Mouse (Mus musculus) cerebellum, postnatal 10 days (tissue): Measurements from ENCODE around the gene Tat.
"Not testable (repeated sequence)": the region's sequence is repeated elsewhere in the genome, so short reads cannot be mapped to it uniquely, and the experiment has no call there.

Experiments used
- DNase-seq, 2 experiments: peaks; one replicate each; pipeline ENCODE4 v3.0.0; 2021; ENCODE audit warnings: mixed read lengths in 2 of 2

The Tat gene

GRCm38 (mm10) chr8:109983944-109984343 is 6.3 kb upstream of the Tat start:
- peak; percentile 47 to 53 for DNase-seq

- peak; percentile 82 to 85 for DNase-seq
Observed at GRCm38 (mm10) chr8:109986384-109986783, 3.9 kb upstream of the Tat start.

GRCm38 (mm10) chr8:109987776-109988175 is 2.5 kb upstream of the Tat start:
- DNase-seq, result no peak

- DNase-seq, result no peak
Observed at GRCm38 (mm10) chr8:109989151-109989550, 1.1 kb upstream of the Tat start.

- peak in 1 of 2 experiments; percentile 18 for DNase-seq
Observed at GRCm38 (mm10) chr8:109992166-109992565, 1.9 kb downstream of the Tat start.

- no peak for DNase-seq
Observed at GRCm38 (mm10) chr8:109992951-109993350, 2.7 kb downstream of the Tat start.

GRCm38 (mm10) chr8:109997381-109997780 is 7.1 kb downstream of the Tat start:
- peak; percentile 63 to 79 for DNase-seq

- peak; percentile 38 to 53 for DNase-seq
Observed at GRCm38 (mm10) chr8:109998066-109998465, 7.8 kb downstream of the Tat start.

- no peak for DNase-seq
Observed at GRCm38 (mm10) chr8:109999974-110000373, 9.7 kb downstream of the Tat start.

- DNase-seq, result peak; percentile 48 to 58
Observed at GRCm38 (mm10) chr8:110002953-110003352, 12.7 kb downstream of the Tat start.

- no peak for DNase-seq
Observed at GRCm38 (mm10) chr8:110004300-110004699, 14.1 kb downstream of the Tat start.

- no peak for DNase-seq
Observed at GRCm38 (mm10) chr8:110006312-110007023, 16.2 kb downstream of the Tat start.

GRCm38 (mm10) chr8:110008228-110008994 is 18.2 kb downstream of the Tat start:
- DNase-seq, result no peak

GRCm38 (mm10) chr8:110008995-110009446 is 18.8 kb downstream of the Tat start:
- no peak for DNase-seq

- DNase-seq, result peak; percentile 80 to 82
Observed at GRCm38 (mm10) chr8:110010868-110011267, 20.6 kb downstream of the Tat start.

GRCm38 (mm10) chr8:110022081-110022480 is 31.8 kb downstream of the Tat start:
- peak in 1 of 2 experiments; percentile 19 for DNase-seq

- DNase-seq, result no peak
Observed at GRCm38 (mm10) chr8:110022768-110023344, 32.6 kb downstream of the Tat start.

GRCm38 (mm10) chr8:110033771-110034170 is 43.5 kb downstream of the Tat start:
- not testable (repeated sequence) for DNase-seq

- DNase-seq, result no peak
Observed at GRCm38 (mm10) chr8:110034331-110034730, 44.1 kb downstream of the Tat start.

GRCm38 (mm10) chr8:110036156-110036555 is 45.9 kb downstream of the Tat start:
- DNase-seq, result peak; percentile 76 to 82

GRCm38 (mm10) chr8:110039216-110039615 is 49.0 kb downstream of the Tat start:
- DNase-seq, result no peak

GRCm38 (mm10) chr8:110039659-110040058 is 49.4 kb downstream of the Tat start, which contains the start of gene Chst4:
TSS of gene Chst4 (minus strand) at chr8:110039740.
- no peak for DNase-seq

- DNase-seq, result no peak
Observed at GRCm38 (mm10) chr8:110040509-110040908, 50.3 kb downstream of the Tat start.
